Mouse (Mus musculus) brain, embryonic 18.5 days (tissue): Measurements from ENCODE around the gene Gm47996.
"Not testable (repeated sequence)": the region's sequence is repeated elsewhere in the genome, so short reads cannot be mapped to it uniquely, and the experiment has no call there.

Experiments used
- DNase-seq: peaks from one replicate; pipeline ENCODE4 v3.0.0-alpha.2; 2012; ENCODE audit warnings: low read depth, low spot score

The Gm47996 gene

DNA sequence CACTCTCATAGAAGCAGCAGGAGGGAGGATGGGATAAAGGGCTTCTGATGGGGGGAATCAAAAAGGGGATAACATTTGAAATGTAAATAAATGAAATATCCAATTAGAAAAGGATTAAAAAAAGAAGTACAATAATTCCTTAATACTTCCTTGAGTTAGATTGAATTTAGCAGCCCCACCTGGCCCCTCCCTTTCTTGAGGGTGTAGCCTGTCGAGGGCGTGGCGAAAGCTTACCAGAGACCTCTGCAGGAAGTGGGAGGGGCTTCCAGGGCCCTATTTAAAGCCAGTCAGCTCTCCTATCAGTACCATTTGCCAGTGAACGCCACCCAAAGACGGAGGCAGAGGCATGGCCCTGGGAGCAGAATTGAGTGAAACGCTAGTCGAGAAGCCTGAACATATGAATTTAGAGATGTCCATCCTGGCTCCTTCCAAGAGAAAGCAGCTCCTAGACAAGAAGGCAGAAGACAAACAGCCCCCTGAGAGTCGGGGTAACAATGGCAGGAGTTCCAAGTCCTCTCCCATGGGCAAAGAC is at the start of gene Gm47996:
Gene Gm47996, plus strand, starts transcription at position 308 of the 532 bp plus-strand sequence.
- not testable (repeated sequence) for DNase-seq

DNA sequence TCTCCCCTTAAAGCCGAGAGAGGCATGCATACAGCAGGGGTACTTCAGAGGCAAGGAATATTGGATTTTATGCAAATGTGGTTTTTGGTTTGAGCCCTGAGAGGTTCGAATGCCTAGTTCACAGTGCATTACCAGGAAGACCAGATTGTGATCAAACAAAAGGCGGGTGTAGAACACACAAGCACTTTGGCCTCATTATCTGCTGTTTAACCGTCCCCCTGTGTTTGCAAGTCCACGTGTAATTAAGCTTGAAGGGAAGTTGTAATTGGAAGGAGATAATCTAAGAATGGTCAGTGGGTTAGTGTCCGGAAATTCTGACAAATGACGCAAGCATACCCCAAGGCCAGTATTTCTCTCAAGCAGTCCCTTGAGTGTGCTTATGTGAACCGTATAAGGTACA is 43.9 kb upstream of the Gm47996 start:
- DNase-seq, result no peak

DNA sequence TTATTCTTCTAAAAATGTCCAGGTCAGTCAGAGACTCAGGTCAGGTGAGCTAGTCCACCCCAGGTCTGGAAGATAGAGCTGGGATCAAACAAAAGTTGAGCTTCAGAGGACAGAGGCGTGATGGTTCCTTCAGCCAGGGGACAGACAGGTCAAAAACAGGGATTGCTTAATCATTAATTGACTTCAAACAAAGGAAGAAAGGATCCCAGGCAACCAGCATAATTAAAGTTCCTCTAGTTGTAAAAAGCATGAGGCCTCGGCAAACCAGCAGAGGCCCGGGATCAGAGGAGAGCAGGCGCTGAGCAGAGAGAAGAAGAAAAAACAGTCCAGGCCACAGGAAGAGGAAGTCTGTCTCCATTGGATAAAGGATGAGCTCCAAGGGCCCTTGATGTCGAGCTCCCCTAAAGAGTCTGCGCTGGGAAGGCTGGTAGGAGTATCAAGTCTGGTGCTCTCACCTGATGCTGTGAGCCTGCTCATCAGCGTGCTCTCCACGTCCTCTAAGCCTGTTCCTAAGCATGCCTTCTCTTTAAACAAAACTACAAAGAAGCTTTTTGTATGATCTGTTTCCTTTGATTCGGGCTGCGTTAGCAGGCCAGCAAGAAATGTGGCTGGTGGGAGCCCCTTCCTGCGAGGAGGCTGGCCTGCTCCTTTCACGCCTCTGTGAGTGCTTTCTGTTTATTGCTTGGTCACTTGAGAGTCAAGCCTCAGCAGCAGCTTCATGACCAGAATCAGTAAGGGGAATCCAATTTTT is 42.5 kb upstream of the Gm47996 start:
- no peak for DNase-seq

DNA sequence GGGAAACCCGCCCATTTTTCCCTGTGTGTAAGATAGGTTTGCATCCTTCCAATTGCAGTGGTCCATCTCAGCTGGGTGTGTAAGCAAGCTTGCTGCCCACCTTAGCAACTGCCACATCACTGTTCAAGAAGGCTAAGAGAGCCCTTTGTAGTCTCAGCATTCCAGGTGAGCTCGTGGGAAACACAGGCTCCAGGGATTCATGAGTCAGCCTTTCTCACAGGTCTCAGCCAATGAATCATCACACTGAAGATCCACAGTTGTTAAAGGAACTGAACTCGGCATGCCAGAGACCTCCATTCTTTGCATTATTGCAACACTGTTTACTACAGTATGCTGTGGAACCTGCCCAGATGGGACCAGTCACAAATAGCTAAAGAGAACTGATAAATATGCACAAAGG is 41.3 kb upstream of the Gm47996 start:
- no peak for DNase-seq

DNA sequence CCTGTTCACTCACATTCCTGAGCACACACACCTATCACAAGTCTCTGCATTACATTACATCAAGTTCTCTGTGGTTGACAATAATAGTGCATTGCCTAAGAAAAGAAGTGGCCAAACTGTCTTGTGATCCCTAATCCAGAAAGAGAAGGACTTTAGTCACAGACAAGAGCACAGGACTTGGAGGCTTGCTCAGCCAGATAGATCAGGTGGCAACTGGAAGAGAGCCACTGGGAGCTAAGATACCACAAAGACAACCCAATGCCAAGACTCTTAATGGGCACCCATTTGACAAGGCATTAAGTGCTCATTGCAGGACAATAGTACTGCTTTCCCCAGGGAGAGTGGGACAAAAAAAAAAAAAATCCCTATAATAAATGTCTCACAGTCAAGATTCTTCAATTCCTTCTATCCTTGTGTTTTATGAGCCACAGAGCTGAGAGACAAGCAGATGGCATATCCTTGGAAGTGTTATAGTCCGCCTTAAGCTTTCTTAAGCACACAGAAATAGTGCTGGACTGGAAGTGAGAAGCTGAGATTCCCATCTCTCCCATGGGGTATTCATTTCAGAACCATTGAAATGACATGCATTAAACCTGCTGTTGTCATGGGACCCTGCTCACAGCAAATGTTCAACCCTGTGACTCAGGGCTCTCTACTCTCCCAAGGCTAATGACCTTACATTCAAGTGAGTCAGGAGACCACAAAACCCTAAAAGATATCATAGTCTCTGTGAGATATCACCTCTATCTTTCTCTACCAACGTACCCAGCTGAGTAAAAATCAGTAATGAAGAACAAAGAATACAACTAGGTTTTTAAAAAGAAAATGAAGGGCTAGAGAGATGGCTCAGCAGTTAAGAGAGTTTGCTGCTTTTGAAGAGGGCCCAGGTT is 38.1 kb upstream of the Gm47996 start:
- no peak for DNase-seq

DNA sequence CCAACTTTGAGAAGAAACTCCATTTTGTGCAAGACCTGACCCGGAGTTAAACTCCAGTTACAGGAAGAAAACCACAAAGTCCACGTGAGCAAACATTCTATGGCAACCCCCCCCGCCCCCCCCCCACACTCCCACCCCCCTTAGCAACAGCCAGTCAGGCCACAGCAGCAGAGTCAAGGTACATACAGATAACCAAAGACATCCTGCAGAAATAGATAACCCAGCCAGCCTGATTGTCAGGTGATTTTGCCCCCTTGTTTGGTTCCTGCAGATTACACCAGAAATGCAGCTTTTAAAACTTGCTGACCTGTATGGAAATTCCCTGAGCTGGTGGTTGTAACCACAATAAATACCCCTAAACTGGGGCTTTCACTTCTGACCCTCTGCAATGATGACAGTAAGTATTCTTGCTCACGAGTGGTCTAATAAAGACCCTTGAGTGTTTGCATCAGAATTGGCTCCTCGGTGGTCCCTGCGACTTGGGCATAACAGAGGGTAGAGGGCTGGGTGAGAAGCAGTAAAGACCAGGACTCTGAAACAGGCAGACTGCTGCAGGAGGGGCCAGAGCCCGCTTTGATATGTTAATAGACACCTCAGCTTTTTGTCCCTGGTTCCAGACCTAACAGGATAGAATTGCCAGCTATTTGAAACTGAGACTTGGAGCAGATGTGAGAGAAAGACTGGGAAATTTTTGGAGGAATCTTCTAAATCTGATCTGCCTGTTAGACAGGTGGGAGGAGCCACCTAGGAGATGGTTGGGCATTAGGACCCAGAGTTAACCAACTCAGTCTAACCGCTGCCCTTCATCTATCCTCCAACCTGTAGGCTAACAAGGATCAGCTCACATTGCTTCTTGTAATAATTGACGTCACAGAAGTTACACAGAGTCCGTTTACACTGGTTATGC is 32.6 kb upstream of the Gm47996 start:
- no peak for DNase-seq

DNA sequence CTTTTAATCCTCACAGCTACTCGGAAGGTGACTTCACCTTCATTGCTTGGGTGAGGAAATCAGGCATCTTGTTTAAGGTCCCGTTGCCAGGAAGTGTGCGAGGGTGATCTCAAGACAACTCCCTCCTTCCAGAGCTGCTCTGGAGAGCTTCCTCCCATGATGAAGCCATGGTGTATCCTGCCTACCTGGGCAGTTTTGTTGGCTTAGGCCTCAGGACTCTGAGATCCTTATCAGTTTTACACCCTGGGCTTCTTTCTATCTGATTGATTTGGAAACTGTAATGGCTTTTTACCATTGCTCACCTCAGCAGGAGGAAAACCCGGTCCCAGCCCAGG is 32.0 kb upstream of the Gm47996 start:
- DNase-seq, result no peak

DNA sequence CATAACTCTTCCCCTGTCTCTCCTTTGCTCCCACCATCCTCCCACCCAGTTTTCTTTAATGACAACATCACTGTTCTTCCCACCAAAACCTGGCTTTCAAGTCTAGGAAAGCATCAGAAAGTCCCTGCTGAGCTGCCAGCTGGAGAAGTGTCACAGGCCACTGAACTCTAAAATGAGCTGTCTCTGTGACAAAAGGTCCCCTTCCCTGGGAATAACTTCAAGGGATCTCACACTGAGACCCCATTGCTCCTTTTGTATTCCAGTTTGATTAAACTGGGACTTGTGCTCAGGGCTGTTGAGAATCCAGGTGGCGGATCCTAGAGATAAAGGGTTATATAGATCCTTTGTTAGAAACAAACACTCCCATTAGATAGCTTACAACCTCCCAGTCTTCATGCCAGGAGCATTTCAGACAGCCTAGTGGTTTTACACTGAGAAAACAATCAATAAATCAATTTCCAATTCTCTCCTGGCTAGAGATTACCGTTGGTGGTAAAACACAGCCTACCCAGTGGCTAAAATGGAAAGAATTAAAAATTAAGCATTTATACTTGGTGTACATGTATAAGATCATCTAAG is 31.3 kb upstream of the Gm47996 start:
- DNase-seq, result no peak

DNA sequence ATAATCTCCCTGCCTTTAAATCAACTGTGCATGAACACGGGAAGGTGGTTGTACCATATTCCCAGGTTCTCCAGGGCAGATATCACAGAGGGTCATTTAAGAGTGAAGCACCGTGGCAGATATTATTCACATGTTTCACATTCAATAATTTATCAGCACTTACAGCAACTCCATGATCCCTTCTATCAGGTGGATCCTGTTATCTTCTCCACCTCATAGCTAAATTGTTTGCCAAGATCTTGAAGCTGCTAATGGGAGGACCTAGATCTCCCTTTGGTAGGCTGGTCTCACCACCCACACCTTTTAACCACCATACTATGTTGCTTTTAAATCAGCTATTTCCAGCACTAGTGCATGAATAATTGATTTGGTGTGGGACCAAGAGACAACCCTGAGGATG is 29.8 kb upstream of the Gm47996 start:
- no peak for DNase-seq

DNA sequence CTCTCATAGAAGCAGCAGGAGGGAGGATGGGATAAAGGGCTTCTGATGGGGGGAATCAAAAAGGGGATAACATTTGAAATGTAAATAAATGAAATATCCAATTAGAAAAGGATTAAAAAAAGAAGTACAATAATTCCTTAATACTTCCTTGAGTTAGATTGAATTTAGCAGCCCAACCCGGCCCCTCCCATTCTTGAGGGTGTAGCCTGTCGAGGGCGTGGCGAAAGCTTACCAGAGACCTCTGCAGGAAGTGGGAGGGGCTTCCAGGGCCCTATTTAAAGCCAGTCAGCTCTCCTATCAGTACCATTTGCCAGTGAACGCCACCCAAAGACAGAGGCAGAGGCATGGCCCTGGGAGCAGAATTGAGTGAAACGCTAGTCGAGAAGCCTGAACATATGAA is 27.7 kb upstream of the Gm47996 start, which contains the start of gene Gm47985:
Gene Gm47985, plus strand, starts transcription at position 272 of the 400 bp plus-strand sequence.
- not testable (repeated sequence) for DNase-seq

DNA sequence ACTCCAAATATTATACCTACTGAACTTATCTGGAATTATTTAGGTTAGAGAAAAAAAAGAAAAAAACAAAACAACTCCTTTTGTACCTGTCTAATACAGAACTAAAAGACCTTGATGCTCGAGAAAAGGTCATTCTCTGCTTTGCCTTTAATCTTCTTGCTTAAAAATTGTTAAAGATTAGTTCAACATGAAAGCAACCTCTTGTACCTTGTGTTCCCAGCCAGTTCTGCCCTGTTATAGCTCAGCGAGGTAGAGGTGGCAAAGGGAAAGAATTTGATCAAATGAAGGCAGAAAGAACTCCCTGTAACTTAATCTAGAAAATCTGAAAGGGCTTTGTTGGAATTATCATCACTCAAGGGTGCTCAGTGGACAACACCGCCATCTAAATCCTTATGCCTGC is 23.7 kb upstream of the Gm47996 start:
- not testable (repeated sequence) for DNase-seq

DNA sequence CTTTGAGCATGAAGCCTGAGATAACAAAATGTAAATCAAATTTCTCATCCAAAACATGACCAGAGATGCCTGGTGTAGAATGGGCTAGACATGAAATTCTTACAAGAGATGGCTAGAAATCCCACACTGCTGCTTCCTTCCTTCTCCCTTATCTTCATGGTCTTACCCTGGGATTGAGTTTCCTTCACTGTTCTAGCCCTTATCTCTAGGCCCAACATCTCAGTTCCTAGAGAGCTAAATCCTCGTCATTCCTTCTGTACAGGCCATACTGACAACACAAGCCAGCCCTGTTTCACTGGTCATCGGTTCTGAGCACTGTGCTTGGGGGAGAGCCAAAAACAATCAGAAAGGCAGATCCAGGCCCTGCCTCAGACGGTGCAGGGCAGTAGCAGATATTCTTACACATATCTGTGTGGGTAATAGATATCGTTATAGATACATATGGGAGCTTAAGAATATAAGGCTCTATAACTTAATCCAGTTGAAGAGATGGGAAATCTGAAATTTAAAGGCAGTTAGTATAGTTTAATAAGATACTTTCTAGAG is 23.0 kb upstream of the Gm47996 start:
- DNase-seq, result not testable (repeated sequence)

DNA sequence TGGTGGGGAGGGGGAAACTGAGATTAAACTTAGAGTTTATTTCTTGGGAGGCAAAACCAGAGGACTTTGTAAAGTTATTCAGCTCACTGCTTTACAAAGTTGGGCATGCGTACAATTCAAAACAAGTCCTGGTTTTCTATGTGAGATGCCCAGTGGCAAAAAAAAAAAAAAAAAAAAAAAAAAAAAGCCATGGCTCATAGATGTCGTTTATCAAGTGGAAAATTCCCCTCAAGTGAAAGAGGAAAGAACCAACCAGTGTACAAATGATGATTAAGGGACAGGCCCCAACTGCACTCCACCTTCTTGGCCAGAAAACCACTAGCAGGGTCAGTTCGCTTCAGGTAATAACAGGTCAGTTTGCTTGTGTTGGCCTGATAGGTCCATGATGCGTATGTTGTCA is 21.5 kb upstream of the Gm47996 start:
- no peak for DNase-seq

DNA sequence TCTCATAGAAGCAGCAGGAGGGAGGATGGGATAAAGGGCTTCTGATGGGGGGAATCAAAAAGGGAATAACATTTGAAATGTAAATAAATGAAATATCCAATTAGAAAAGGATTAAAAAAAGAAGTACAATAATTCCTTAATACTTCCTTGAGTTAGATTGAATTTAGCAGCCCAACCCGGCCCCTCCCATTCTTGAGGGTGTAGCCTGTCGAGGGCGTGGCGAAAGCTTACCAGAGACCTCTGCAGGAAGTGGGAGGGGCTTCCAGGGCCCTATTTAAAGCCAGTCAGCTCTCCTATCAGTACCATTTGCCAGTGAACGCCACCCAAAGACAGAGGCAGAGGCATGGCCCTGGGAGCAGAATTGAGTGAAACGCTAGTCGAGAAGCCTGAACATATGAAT is 17.9 kb upstream of the Gm47996 start, which contains the start of gene Gm8947:
Gene Gm8947, plus strand, starts transcription at position 302 of the 400 bp plus-strand sequence.
- DNase-seq, result not testable (repeated sequence)

DNA sequence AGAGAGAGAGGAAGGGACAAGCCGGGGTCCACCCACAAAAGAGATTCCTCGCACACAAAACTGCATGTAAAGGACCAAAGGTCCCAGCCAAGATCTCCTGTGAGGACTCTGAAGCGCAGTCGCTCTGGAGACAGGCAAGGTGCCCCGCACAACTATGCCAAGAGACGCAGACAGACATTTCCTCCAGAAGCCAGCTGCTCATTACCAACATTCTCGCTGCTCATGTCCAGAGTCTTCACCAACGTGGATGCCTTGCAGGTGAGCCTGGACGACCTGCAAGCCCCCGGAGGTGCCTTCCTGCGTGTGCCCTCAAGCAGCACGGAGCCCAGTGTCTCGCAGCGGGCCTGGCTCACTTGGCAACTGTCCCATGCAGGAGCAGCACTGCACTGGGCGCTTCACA is 17.2 kb upstream of the Gm47996 start:
- not testable (repeated sequence) for DNase-seq

DNA sequence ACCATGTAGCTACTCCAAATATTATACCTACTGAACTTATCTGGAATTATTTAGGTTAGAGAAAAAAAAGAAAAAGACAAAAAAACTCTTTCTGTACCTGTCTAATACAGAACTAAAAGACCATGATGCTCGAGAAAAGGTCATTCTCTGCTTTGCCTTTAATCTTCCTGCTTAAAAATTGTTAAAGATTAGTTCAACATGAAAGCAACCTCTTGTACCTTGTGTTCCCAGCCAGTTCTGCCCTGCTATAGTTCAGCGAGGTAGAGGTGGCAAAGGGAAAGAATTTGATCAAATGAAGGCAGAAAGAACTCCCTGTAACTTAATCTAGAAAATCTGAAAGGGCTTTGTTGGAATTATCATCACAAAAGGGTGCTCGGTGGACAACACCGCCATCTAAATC is 13.9 kb upstream of the Gm47996 start:
- DNase-seq, result not testable (repeated sequence)

DNA sequence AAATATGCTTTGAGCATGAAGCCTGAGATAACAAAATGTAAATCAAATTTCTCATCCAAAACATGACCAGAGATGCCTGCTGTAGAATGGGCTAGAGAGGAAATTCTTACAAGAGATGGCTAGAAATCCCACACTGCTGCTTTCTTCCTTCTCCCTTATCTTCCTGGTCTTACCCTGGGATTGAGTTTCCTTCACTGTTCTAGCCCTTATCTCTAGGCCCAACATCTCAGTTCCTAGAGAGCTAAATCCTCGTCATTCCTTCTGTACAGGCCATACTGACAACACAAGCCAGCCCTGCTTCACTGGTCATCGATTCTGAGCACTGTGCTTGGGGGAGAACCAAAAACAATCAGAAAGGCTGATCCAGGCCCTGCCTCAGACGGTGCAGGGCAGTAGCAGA is 13.2 kb upstream of the Gm47996 start:
- DNase-seq, result not testable (repeated sequence)

DNA sequence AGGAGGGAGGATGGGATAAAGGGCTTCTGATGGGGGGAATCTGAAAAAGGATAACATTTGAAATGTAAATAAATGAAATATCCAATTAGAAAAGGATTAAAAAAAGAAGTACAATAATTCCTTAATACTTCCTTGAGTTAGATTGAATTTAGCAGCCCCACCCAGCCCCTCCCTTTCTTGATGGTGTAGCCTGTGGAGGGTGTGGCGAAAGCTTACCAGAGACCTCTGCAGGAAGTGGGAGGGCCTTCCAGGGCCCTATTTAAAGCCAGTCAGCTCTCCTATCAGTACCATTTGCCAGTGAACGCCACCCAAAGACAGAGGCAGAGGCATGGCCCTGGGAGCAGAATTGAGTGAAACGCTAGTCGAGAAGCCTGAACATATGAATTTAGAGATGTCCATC is 11.8 kb upstream of the Gm47996 start, which contains the start of gene Gm47995:
Gene Gm47995, plus strand, starts transcription at position 329 of the 400 bp plus-strand sequence.
- DNase-seq, result not testable (repeated sequence)

DNA sequence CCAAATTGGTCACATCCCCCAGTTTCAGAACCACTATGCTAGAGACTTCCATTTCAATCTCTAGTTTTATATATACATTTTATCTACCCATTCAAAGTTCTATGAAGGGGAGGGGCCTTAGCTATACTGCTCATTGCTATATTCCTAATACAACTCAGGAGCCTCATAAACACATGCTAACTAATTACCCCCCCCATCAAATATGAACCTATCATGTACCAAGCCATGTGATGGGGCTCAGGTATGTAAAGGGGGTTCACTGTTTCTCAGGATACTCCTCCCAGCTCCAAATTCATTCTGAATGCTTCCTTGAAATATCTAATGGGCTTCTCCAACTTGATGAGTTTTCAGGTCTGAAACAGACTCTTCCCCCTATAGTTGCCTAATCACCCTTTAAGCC is 9.3 kb upstream of the Gm47996 start:
- DNase-seq, result not testable (repeated sequence)

DNA sequence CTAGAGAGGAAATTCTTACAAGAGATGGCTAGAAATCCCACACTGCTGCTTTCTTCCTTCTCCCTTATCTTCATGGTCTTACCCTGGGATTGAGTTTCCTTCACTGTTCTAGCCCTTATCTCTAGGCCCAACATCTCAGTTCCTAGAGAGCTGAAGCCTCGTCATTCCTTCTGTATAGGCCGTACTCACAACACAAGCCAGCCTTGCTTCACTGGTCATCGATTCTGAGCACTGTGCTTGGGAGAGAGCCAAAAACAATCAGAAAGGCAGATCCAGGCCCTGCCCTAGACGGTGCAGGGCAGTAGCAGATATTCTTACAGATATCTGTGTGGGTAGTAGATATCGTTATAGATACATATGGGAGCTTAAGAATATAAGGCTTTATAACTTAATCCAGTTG is 7.2 kb upstream of the Gm47996 start:
- DNase-seq, result not testable (repeated sequence)

DNA sequence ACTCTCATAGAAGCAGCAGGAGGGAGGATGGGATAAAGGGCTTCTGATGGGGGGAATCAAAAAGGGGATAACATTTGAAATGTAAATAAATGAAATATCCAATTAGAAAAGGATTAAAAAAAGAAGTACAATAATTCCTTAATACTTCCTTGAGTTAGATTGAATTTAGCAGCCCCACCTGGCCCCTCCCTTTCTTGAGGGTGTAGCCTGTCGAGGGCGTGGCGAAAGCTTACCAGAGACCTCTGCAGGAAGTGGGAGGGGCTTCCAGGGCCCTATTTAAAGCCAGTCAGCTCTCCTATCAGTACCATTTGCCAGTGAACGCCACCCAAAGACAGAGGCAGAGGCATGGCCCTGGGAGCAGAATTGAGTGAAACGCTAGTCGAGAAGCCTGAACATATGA is 6.1 kb upstream of the Gm47996 start, which contains the start of gene 3110040M04Rik:
Gene 3110040M04Rik, plus strand, starts transcription at position 304 of the 400 bp plus-strand sequence.
- not testable (repeated sequence) for DNase-seq
